Mouse (Mus musculus): ENCODE data around the gene Sdhd. TPM values are rescaled to one million over a fixed set of nuclear protein-coding genes. Genes with fewer than 3 reads are reported as not detected.
A peak's percentile ranks its signal among the peaks of the same experiment; 100 is the strongest.

Sdhd gene
- polyA plus RNA-seq, 1 experiment from 2014 or later = 418 TPM

DNA sequence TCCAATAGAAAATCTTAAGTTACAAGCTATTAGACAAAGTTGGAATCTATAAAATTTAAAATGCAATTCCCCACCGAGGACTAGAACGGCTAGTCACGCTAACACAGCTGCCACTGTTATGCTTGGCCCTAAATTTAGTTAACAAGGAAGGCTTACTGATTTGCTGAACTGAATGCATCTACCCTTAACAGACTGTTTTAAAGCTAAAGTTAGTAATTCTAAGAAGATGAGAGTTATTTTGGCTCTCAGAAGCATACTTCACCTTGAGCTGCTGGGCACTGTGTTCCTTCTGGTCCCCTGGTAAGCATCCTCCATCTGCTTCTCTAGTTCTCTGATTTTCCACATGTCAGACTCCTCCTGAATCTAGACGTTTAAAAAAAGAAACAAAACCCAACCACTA is 8.5 kb upstream of the Sdhd start:
- in situ Hi-C loops (cut with MboI; ENCODE audit: low pct_unique_long_range_greater_than_20kb) = no loop called here
- CTCF ChIA-PET = no interaction called here
- H3K27me3 ChIP-seq = no peaks in the 10 kb centered on the region
- POLR2A ChIA-PET = no interaction called here
- no peak for TF ChIP-seq CTCF (IDR thresholded peaks at IDR 0.05)
- DNase-seq (ENCODE audit: low read depth, low spot score) (no peak), ATAC-seq (no peak)

DNA sequence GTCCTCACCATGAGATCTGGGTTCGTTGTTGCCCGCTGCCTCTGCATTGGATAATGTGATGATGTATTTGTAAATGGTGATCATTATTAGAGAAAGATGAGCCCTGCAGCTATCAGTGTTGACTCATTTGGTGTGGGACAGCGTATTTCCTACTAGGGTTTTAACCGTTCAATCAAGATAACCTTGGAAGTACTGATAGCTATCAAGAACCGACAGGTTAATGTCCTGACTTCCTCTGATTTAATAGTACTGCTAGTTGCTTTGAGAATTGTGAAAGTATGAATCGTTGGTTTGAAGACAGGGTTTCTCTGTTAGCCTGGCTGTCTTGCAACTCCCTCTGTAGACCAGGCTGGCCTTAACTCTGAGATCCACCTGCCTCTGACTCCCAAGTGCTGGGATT is 726 bp upstream of the Sdhd start:
- ATAC-seq (no peak), DNase-seq (ENCODE audit: low read depth, low spot score) (no peak)
- in situ Hi-C loops (cut with MboI; ENCODE audit: low pct_unique_long_range_greater_than_20kb) = no loop called here
- no peak for TF ChIP-seq CTCF (IDR thresholded peaks at IDR 0.05)
- H3K27me3 ChIP-seq = no peaks in the 10 kb centered on the region
- POLR2A ChIA-PET = interaction anchor here (1.1 to 1.4 kb wide), 2 partner anchors 9 to 12 kb away, joined by 4 read pairs; no protein-coding TSS in a partner anchor
- CTCF ChIA-PET = interaction anchor here (1.6 to 3.0 kb wide), 2 partner anchors 10 kb away, joined by 3 to 11 read pairs; no protein-coding TSS in a partner anchor

DNA sequence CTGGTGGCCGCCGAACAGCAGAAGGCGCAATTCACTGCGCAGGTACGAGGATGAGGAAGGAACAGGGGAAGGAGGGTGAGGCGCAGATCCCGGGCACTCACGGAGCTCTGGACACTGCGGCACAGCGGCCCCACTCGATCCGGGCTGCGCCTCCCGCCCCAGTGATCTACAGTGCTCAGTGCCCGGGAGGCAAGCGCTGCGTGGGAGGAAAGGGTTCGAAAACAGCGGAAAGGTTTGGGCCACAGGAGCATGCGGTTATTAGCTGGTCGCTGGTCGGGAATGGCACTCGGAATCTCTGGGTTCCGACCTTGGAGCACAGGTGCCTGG is 349 bp upstream of the Sdhd start:
- no peaks in the 10 kb centered on the region for H3K27me3 ChIP-seq
- TF ChIP-seq CTCF (IDR thresholded peaks at IDR 0.05) = no peak
- DNase-seq (ENCODE audit: low read depth, low spot score) = no peak
- POLR2A ChIA-PET = interaction anchor here (0.9 to 1.4 kb wide), 3 partner anchors 10 to 13 kb away, joined by 3 to 4 read pairs (median 4); no protein-coding TSS in a partner anchor
- in situ Hi-C loops (cut with MboI; ENCODE audit: low pct_unique_long_range_greater_than_20kb) = no loop called here
- ATAC-seq = peak; percentile 44
- CTCF ChIA-PET = interaction anchor here (0.8 to 3.0 kb wide), 3 partner anchors 10 to 76 kb away, joined by 3 to 11 read pairs (median 3); partner anchors contain the start of gene Pts

DNA sequence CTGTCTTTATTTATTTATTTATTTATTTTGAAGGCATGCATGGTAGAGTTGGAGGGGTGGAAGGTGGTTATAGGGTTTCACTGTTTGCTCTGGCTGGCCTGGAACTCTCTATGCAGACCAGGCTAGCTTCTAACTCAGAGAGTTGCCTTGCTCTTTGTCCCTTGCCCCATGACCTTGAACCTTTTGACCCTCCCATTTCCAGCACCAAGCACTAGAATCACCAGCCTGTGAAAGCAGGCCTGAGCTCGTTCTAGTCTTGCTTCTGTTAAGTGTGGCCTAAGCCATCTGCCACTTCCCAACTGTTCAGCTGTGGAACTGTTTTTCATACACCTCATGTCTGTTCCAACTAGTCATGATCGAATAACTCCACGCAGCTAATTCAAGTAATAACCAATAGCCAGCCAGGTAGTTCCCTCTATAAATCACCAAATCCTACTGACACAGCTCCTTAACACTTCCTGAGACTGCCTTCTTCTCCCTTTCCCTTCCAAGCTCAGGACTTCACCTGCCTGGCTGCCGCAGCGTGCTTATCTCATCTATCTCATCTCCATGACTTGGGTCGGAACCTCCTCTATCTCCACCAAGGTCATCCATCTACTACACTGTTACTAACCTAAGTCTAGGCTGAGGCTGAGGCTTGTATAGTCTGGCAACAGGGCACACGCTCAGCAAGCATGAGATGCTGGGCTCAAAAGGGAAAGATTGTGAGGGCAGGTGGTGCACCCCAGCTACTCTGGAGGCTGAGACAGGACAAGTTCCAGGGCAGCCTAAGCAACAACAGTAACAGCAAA is 1.4 kb downstream of the Sdhd start:
- TF ChIP-seq CTCF (IDR thresholded peaks at IDR 0.05) = no peak
- in situ Hi-C loops (cut with MboI; ENCODE audit: low pct_unique_long_range_greater_than_20kb) = no loop called here
- H3K27me3 ChIP-seq = no peaks in the 10 kb centered on the region
- POLR2A ChIA-PET = interaction anchor here (1.3 kb wide), 1 partner anchor 14 kb away, joined by 6 read pairs; the partner anchor contains the start of genes Nkapd1 and Pih1d2
- no peak for DNase-seq (ENCODE audit: low read depth, low spot score)
- CTCF ChIA-PET = interaction anchor here (1.4 to 3.0 kb wide), 4 partner anchors 8 to 74 kb away, joined by 3 to 11 read pairs (median 7); partner anchors contain the start of gene Pts
- ATAC-seq = no peak

DNA sequence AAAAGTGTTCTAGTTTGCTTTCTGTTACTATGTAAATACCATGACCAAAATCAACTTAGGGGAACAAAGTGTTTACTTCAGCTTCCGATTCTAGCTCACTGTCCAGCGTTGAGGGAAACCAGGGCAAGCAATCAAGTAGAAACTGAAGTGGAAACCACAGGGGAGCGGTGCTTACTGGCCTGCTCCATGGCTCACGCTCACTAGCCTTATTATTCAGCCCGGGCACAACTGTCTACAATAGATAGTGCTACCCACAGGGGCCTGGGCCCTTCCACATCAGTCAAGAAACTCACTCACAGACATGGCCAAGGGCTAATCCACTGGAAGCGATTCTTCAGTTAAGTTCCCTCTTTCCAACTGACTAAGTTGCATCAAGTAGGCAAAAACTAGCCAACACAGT is 2.1 kb downstream of the Sdhd start:
- ATAC-seq (no peak), DNase-seq (ENCODE audit: low read depth, low spot score) (no peak)
- H3K27me3 ChIP-seq = no peaks in the 10 kb centered on the region
- in situ Hi-C loops (cut with MboI; ENCODE audit: low pct_unique_long_range_greater_than_20kb) = no loop called here
- CTCF ChIA-PET = interaction anchor here (1.4 to 3.0 kb wide), 4 partner anchors 7 to 74 kb away, joined by 3 to 11 read pairs (median 7); partner anchors contain the start of gene Pts
- POLR2A ChIA-PET = no interaction called here
- no peak for TF ChIP-seq CTCF (IDR thresholded peaks at IDR 0.05)

DNA sequence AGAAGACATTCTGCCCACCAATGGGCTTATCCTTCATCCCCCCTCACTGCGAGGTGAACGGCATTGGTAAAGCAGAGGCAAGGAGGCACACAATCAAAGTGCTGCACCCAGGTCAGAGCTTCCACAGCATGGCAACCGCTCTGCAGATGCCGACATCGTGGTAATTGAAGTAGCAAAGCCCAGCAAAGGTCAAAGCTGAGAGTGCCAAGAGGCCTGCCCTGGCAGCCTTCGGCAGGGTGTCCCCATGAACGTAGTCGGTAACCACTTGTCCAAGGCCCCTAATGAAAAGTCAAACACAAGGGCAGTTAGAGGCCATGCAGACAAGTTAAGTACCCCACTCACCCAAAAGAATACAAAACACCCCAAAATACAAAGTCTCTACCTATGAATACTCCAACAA is 6.6 kb downstream of the Sdhd start:
- ChIA-PET POLR2A (no interaction called here), CTCF (interaction anchor here (0.9 to 1.5 kb wide), 2 partner anchors 24 to 68 kb away, joined by 4 to 5 read pairs; partner anchors contain the start of gene Pts)
- H3K27me3 ChIP-seq = no peaks in the 10 kb centered on the region
- TF ChIP-seq CTCF (IDR thresholded peaks at IDR 0.05) = no peak
- in situ Hi-C loops (cut with MboI; ENCODE audit: low pct_unique_long_range_greater_than_20kb) = loop anchor here (5.0 kb wide), 2 partner anchors 60 to 140 kb away; no protein-coding TSS in a partner anchor
- ATAC-seq = no peak
- no peak for DNase-seq (ENCODE audit: low read depth, low spot score)

DNA sequence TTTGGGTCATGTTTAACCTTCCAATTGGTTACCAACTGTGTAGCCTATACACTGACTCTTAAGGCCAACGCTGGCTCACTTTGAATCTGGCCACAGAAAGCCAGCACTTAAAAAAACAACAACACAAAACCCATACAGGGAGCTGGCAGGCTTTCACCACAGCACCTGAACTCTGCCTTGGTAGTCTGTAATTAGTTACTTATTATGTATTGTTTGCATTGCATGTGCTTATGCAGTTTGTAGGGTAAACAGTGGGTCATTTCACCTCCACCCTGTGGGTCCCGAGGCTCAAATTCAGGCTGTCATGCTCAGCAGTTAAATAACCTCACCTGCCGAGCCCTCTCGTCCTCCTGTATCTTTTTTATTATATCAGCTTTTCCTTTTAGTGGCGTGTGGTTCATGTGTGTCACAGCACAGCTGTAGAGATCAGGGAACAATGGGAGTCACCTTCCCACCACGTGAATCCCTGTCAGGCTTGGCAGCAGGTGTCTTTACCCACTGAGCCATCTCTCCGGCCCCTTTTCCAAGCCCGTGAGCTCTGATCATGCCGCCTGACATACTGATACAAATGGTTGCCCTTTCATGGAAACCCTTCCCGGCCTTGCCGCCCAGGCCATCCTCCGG is 8.7 kb downstream of the Sdhd start:
- ChIA-PET POLR2A (no interaction called here), CTCF (interaction anchor here (0.8 to 3.9 kb wide), 8 partner anchors 8 to 151 kb away, joined by 3 to 15 read pairs (median 7); partner anchors contain the start of genes Pts, Sdhd and Timm8b)
- in situ Hi-C loops (cut with MboI; ENCODE audit: low pct_unique_long_range_greater_than_20kb) = loop anchor here (5.0 kb wide), 2 partner anchors 58 to 138 kb away; no protein-coding TSS in a partner anchor
- ATAC-seq (no peak), DNase-seq (ENCODE audit: low read depth, low spot score) (no peak)
- no peak for TF ChIP-seq CTCF (IDR thresholded peaks at IDR 0.05)
- H3K27me3 ChIP-seq = no peaks in the 10 kb centered on the region

DNA sequence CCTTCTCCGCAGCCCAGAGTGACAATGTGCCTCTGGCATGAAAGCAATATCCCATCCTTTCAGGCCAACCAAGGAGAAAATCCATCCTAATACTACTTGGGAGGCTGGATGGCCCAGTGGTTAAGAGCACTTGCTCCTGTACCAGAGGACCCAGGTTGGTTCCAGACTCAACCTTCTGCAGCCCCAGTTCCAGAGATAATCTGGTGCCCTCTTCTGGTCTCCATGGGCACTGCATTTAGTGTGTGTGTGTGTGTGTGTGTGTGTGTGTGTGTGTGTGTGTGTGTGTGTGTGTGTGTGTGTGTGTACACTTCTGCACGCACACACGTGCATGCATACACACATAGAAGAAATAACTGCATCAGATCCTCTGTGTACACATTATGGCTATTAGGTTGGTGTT is 10.1 kb downstream of the Sdhd start:
- H3K27me3 ChIP-seq = no peaks in the 10 kb centered on the region
- ChIA-PET POLR2A (interaction anchor here (1.2 kb wide), 1 partner anchor 65 kb away, joined by 4 read pairs; the partner anchor contains the start of gene Pts), CTCF (interaction anchor here (0.8 to 3.9 kb wide), 8 partner anchors 8 to 141 kb away, joined by 3 to 15 read pairs (median 8); partner anchors contain the start of genes Pts, Sdhd and Timm8b)
- DNase-seq (ENCODE audit: low read depth, low spot score) (no peak), ATAC-seq (no peak)
- TF ChIP-seq CTCF (IDR thresholded peaks at IDR 0.05) = peak; percentile 83
- in situ Hi-C loops (cut with MboI; ENCODE audit: low pct_unique_long_range_greater_than_20kb) = no loop called here

DNA sequence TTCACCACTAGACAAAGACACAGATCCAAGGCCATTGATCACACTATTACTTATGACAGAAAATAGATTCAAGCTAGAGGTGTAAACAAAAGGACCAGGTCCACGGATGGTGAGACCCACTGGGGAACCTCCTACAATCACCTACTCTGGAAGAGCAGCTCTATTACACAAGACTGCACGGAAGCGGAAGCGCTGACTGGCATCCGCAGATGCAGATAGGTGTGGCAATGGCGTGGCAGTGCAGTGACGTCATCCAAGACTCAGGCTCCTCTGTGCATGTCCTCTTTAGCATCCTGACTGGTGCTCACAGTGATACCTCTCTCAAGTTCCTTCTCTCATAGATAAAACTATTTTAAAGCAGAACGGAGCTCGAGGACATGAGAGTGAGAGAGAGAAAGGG is 10.7 kb downstream of the Sdhd start:
- no peak for TF ChIP-seq CTCF (IDR thresholded peaks at IDR 0.05)
- ATAC-seq (no peak), DNase-seq (ENCODE audit: low read depth, low spot score) (no peak)
- no peaks in the 10 kb centered on the region for H3K27me3 ChIP-seq
- ChIA-PET POLR2A (interaction anchor here (0.7 to 1.2 kb wide), 2 partner anchors 64 to 1346 kb away, joined by 4 to 9 read pairs; partner anchors contain the start of gene Pts), CTCF (interaction anchor here (0.8 to 3.9 kb wide), 3 partner anchors 9 to 65 kb away, joined by 4 to 13 read pairs (median 7); partner anchors contain the start of gene Pts)
- in situ Hi-C loops (cut with MboI; ENCODE audit: low pct_unique_long_range_greater_than_20kb) = no loop called here

DNA sequence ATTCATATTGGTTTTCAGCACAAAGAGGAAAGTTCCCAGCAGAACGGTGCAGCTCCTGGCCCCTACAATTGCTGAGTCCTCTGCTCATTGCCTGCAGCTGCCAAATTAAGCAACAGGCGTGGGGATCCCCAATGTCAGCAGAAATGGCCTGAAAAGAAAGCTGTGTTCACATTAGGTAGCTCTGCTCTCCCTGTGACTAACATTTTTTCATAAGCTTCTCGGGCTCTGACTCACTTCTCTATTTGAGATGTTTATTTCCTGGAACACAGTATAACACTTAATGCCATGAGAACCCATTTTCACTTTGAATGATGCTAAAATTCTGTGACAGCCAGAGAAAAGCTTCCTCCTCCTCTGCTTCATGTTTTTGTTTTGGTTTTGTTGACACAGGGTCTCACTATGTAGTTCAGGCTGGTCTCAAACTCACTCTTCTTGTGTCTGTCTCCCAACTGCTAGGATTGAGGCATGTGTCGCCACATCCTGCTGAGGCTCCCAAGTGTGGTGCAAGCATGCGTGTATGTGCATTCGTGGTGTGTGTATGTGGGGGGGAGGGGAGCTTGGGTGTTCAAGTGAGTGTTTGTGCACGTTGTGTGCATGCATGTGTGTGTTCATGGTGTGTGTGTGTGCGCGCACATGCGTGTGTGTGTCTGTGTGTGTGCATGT is 12.6 kb downstream of the Sdhd start:
- no peak for TF ChIP-seq CTCF (IDR thresholded peaks at IDR 0.05)
- no peaks in the 10 kb centered on the region for H3K27me3 ChIP-seq
- ATAC-seq = peak; percentile 86
- POLR2A ChIA-PET = interaction anchor here (0.8 to 1.2 kb wide), 3 partner anchors 12 to 63 kb away, joined by 3 read pairs; partner anchors contain the start of genes Pts, Sdhd and Timm8b
- in situ Hi-C loops (cut with MboI; ENCODE audit: low pct_unique_long_range_greater_than_20kb) = no loop called here
- peak; percentile 75 for DNase-seq (ENCODE audit: low read depth, low spot score)
- CTCF ChIA-PET = no interaction called here

All from Patski (cell line).